Mouse (Mus musculus): Measurements from ENCODE around the gene Pcsk6.

DNA sequence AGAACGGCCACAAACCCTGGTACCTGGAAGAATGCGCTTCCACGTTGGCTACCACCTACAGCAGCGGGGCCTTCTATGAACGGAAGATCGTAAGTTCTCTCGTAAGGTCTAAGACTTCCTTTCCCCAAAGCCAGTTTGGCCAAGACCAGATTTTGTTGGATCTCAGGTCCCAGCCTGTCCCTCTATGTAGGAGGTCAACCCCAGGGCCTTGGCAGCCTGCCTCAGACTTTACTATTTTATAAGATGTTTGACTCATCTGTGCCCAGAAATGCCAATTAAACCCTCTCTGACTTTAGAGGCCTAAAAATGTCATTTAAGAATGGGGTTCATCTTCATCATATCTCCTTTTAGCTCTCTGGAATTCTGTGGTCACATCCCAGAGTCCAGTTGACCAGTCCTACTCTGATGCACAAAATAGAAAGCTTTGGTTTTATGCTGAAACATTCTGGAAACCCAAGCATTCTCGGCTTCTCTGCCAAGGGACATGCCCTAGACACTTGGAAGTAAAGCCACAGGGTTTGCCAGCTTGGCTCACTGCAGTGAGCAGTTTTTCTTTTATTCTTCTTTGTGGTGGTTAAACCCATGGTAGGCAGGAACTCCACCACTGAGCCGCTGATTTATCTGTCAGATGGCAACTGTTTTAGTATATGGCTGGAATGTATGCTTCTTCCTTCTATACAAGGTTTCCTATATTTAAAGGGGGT, 97.8 kb downstream of the Pcsk6 start:
- TF ChIP-seq EP300 (IDR thresholded peaks at IDR 0.05; ENCODE audit: low read depth in 1 of 2, low read length in 2 of 2) (no peak), POLR2A (IDR thresholded peaks at IDR 0.05; ENCODE audit: control insufficient read depth in 1 of 2, insufficient read depth in 1 of 2, low read depth in 1 of 2, low read length in 2 of 2, poor library complexity in 1 of 2) (no peak)
